ENCODE assay signal across 24 mouse cellular contexts in genomic region chr1:74848946-74849345, GRCm38 (mm10). TPM values are rescaled to one million over a fixed set of nuclear protein-coding genes. Genes with fewer than 3 reads are reported as not detected.
"Had no signal": no experiment of that assay in that cellular context is flagged by ENCODE, and none has a peak within 500 bp of the region (broad histone marks: within the 10 kb centered on the region; RNA-seq: fewer than 3 reads in every experiment).

No protein-coding gene starts in this region.

- H3K9ac ChIP-seq: liver, embryonic 15.5 days; liver, postnatal 0 days; lung, embryonic 15.5 days; midbrain, embryonic 13.5 days; midbrain, embryonic 15.5 days; neural tube, embryonic 12.5 days had no signal

- H3K4me2 ChIP-seq: liver, embryonic 15.5 days; lung, embryonic 15.5 days; midbrain, embryonic 13.5 days; midbrain, embryonic 15.5 days; neural tube, embryonic 12.5 days had no signal

- H3K9me3 ChIP-seq: liver, embryonic 15.5 days; lung, embryonic 15.5 days; megakaryocyte, embryonic 14.5 days; midbrain, embryonic 13.5 days; midbrain, embryonic 15.5 days; neural tube, embryonic 12.5 days had no signal

- ATAC-seq: liver, postnatal 0 days; lung, postnatal 0 days; midbrain, embryonic 13.5 days; midbrain, embryonic 15.5 days had no signal

- H3K27ac ChIP-seq: liver, embryonic 15.5 days; lung, embryonic 15.5 days; macrophage; midbrain, embryonic 13.5 days; midbrain, embryonic 15.5 days; neural tube, embryonic 12.5 days had no signal

- DNase-seq: liver, postnatal 0 days; lung, adult 2 months; lung, postnatal 14 days; lung, postnatal 36 days; right cerebral cortex, postnatal 14 days; spleen, adult 18-20 months; thymus, adult 2 months; thymus, postnatal 25 days; thymus, postnatal 4 days had no signal

- H3K36me3 ChIP-seq: liver, embryonic 15.5 days; lung, embryonic 15.5 days; midbrain, embryonic 13.5 days; midbrain, embryonic 15.5 days; neural tube, embryonic 12.5 days had no signal

- H3K4me1 ChIP-seq: liver, embryonic 15.5 days; lung, embryonic 15.5 days; megakaryocyte, embryonic 14.5 days had no signal

- H3K27me3 ChIP-seq: midbrain, embryonic 13.5 days; midbrain, embryonic 15.5 days had no signal

- H3K4me3 ChIP-seq: liver, embryonic 15.5 days; lung, embryonic 15.5 days; megakaryocyte, embryonic 14.5 days; midbrain, embryonic 13.5 days; midbrain, embryonic 15.5 days; neural tube, embryonic 12.5 days had no signal

RNA-seq across cellular contexts. Expression of gene Cdk5r2, which starts 5.8 kb away (rescaled TPM):
- total RNA-seq: megakaryocyte progenitor cell, adult 5-6 weeks; monocyte, adult 5-6 weeks; neutrophil, adult 5-6 weeks had no signal
- polyA plus RNA-seq: liver, embryonic 15.5 days; liver, postnatal 0 days; lung, embryonic 15.5 days; lung, postnatal 0 days; macrophage had no signal

RNA-seq across cellular contexts. Expression of gene Fev, which starts 36.3 kb away (rescaled TPM):
- total RNA-seq: megakaryocyte progenitor cell, adult 5-6 weeks; monocyte, adult 5-6 weeks; neutrophil, adult 5-6 weeks had no signal
- polyA plus RNA-seq: lung, adult 2 months; lung, embryonic 15.5 days; lung, postnatal 0 days; macrophage; neural tube, embryonic 12.5 days; neural tube, embryonic 14.5 days; stomach, embryonic 14.5 days; urinary bladder, adult 2 months had no signal

RNA-seq across cellular contexts. Expression of gene Cryba2, which starts 44.0 kb away (rescaled TPM):
- total RNA-seq: megakaryocyte progenitor cell, adult 5-6 weeks; midbrain, postnatal 0 days; monocyte, adult 5-6 weeks; neutrophil, adult 5-6 weeks had no signal
- polyA plus RNA-seq: liver, embryonic 15.5 days; liver, postnatal 0 days; lung, adult 2 months; lung, embryonic 15.5 days; lung, postnatal 0 days; macrophage; neural tube, embryonic 12.5 days; urinary bladder, adult 2 months had no signal

RNA-seq across cellular contexts. Expression of gene Wnt10a, which starts 57.6 kb away (rescaled TPM):
- total RNA-seq: megakaryocyte progenitor cell, adult 5-6 weeks; monocyte, adult 5-6 weeks; neutrophil, adult 5-6 weeks had no signal
- polyA plus RNA-seq: liver, embryonic 15.5 days; lung, postnatal 0 days; macrophage; neural tube, embryonic 14.5 days had no signal
